Mouse (Mus musculus): Measurements from ENCODE around the gene Ostm1.

DNA sequence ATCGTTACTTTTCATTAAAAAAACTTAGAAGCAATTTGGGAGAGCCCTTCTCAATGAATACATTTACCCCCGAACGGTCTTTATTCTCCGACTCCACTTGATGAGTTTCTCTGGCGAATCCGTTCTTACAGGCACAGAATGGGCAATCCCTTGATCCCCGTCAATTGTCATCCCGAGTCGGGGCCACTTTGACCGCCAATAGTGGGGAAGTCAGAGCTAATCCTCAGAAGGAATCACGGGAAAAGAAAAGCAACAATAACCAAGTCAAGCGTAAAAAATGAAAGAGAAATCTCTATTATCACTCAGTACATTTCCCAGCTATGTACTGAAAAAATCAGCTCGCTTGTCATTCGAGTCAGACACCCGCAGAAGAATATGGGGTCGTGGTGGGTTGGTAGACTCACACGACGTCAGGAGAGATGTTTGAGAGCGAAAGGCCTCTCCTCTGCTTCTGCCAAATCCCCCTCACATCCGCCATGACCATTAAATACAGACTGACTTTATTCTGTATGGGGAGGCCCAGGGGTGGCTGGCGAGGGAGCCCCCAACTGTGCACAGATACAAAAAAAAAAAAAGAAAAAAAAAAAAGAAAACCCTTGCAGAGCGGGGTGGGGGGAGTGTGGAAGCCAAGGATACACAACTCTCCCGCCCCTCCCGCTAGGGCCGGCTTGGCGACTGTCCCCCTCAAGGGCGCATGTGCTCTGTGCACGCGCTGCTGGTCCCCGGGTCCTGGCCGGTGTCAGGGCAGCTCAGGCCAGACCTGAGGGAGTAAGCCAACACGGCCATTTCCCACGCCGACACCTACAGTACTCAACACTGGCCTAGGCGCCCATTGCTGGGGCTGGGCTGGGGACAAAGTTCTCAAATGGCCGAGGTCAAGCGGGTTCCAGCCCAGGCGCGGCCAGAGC lies 49.1 kb downstream of the Ostm1 start:
- TF ChIP-seq CTCF (IDR thresholded peaks at IDR 0.05; ENCODE audit: extremely low read depth, insufficient read depth, low read length): no peak
- no peak for TF ChIP-seq POLR2A (IDR thresholded peaks at IDR 0.05; ENCODE audit: extremely low read depth, insufficient read depth, low read length)
